Comparison of ENCODE assay signal across 8 mouse cellular contexts in genomic region chr10:79766001-79766507, GRCm38 (mm10). TPM values are rescaled to one million over a fixed set of nuclear protein-coding genes. Genes with fewer than 3 reads are reported as not detected.
DNase-seq lines count a peak whose midpoint lies in the region; ATAC-seq and TF ChIP-seq lines count a peak whose summit lies in the region.

No protein-coding gene starts in this region.

- no peak for DNase-seq in lung, adult 2 months
- DNase-seq in lung, postnatal 36 days: no peak
- DNase-seq in forebrain, embryonic 10.5 days (ENCODE audit: extremely low spot score, low spot score): peak; percentile 30
- no peak for DNase-seq in limb, embryonic 10.5 days (ENCODE audit: low spot score)
- DNase-seq in layer of hippocampus, adult 11-12 months (ENCODE audit: low spot score): no peak
- DNase-seq in thymus, postnatal 14 days: no peak
- no peak for DNase-seq in MN1 (ENCODE audit: low spot score)

- H3K4me3 ChIP-seq in lung, adult 2 months (replicated peaks; ENCODE audit: extremely low read depth, low read depth, low read length): peak overlapping the region; percentile 94
- peak overlapping the region; percentile 96 for H3K4me3 ChIP-seq in forebrain, embryonic 10.5 days
- H3K4me3 ChIP-seq in limb, embryonic 10.5 days: peak overlapping the region; percentile 97
- H3K4me3 ChIP-seq in neural tube, embryonic 15.5 days (replicated peaks): peak overlapping the region; percentile 81

- H3K36me3 ChIP-seq in forebrain, embryonic 10.5 days (replicated peaks): peaks cover 42% of the 10 kb centered on the region
- peaks cover 40% of the 10 kb centered on the region for H3K36me3 ChIP-seq in limb, embryonic 10.5 days
- peaks cover 11% of the 10 kb centered on the region for H3K36me3 ChIP-seq in neural tube, embryonic 15.5 days

- peaks cover 8% of the 10 kb centered on the region for H3K4me1 ChIP-seq in lung, adult 2 months (ENCODE audit: control insufficient read depth, insufficient read depth, low read length)
- peaks cover 55% of the 10 kb centered on the region for H3K4me1 ChIP-seq in forebrain, embryonic 10.5 days
- H3K4me1 ChIP-seq in limb, embryonic 10.5 days: peaks cover 46% of the 10 kb centered on the region
- H3K4me1 ChIP-seq in neural tube, embryonic 15.5 days: peaks cover 46% of the 10 kb centered on the region

- peak overlapping the region; percentile 98 for H3K27ac ChIP-seq in forebrain, embryonic 10.5 days
- H3K27ac ChIP-seq in limb, embryonic 10.5 days: peak overlapping the region; percentile 96
- H3K27ac ChIP-seq in neural tube, embryonic 15.5 days (replicated peaks): peak overlapping the region; percentile 93

- peak overlapping the region; percentile 92 for H3K4me2 ChIP-seq in neural tube, embryonic 15.5 days

- H3K9me3 ChIP-seq in forebrain, embryonic 10.5 days: no peaks in the 10 kb centered on the region
- H3K9me3 ChIP-seq in limb, embryonic 10.5 days (replicated peaks): no peaks in the 10 kb centered on the region
- H3K9me3 ChIP-seq in neural tube, embryonic 15.5 days (replicated peaks): no peaks in the 10 kb centered on the region

- no peak for TF ChIP-seq POLR2A in lung, adult 2 months (IDR thresholded peaks at IDR 0.05; ENCODE audit: borderline replicate concordance, extremely low read depth, low read depth, low read length)

- TF ChIP-seq CTCF in lung, adult 2 months (IDR thresholded peaks at IDR 0.05; ENCODE audit: insufficient read depth, low read length): no peak

- peaks cover 7% of the 10 kb centered on the region for H3K27me3 ChIP-seq in forebrain, embryonic 10.5 days (ENCODE audit: poor library complexity, severe bottlenecking)
- 0 out of 2 replicates have a peak, but pooled peaks cover 9% of the 10 kb centered on the region for H3K27me3 ChIP-seq in limb, embryonic 10.5 days (ENCODE audit: low read depth, poor library complexity, severe bottlenecking)
- H3K27me3 ChIP-seq in neural tube, embryonic 15.5 days (replicated peaks): 0 out of 2 replicates have a peak, but pooled peaks cover 4% of the 10 kb centered on the region

- H3K9ac ChIP-seq in neural tube, embryonic 15.5 days (replicated peaks): peak overlapping the region; percentile 97

- 5% methylated on average over 16 of the region's 16 CpGs for WGBS in lung, adult 2 months
- WGBS in forebrain, embryonic 10.5 days: 11% methylated on average over 16 of the region's 16 CpGs
- WGBS in limb, embryonic 10.5 days: 12% methylated on average over 16 of the region's 16 CpGs
- WGBS in neural tube, embryonic 15.5 days: 11% methylated on average over 16 of the region's 16 CpGs

- no peak; the same call in 1 of the 2 replicates for ATAC-seq in neural tube, embryonic 15.5 days (ENCODE audit: low FRiP score)

RNA-seq across cellular contexts. Expression of gene Rnf126, which starts 0.7 kb away (rescaled TPM):
- polyA plus RNA-seq in lung, adult 2 months (2012; rRNA removed): 103 and 134 TPM in 2 replicates
- 92.4 and 113 TPM in 2 replicates for polyA plus RNA-seq in forebrain, embryonic 10.5 days (2016; fragmentation: Nextera tagmentation; extraction: Ambion mirVana)
- polyA plus RNA-seq in limb, embryonic 10.5 days (2016; fragmentation: Nextera tagmentation; extraction: Ambion mirVana): 141 and 151 TPM in 2 replicates
- 108 and 110 TPM in 2 replicates for polyA plus RNA-seq in neural tube, embryonic 15.5 days (2015; fragmentation: Nextera tagmentation; extraction: Ambion mirVana)

RNA-seq across cellular contexts. Expression of gene Fstl3, which starts 11.0 kb away (rescaled TPM):
- polyA plus RNA-seq in lung, adult 2 months (2012; rRNA removed): 65.8 and 72.7 TPM in 2 replicates
- 1.1 and 1.5 TPM in 2 replicates for polyA plus RNA-seq in forebrain, embryonic 10.5 days (2016; fragmentation: Nextera tagmentation; extraction: Ambion mirVana)
- 1.8 and 2.3 TPM in 2 replicates for polyA plus RNA-seq in limb, embryonic 10.5 days (2016; fragmentation: Nextera tagmentation; extraction: Ambion mirVana)
- 2.6 and 4.5 TPM in 2 replicates for polyA plus RNA-seq in neural tube, embryonic 15.5 days (2015; fragmentation: Nextera tagmentation; extraction: Ambion mirVana)

RNA-seq across cellular contexts. Expression of gene Fgf22, which starts 11.2 kb away (rescaled TPM):
- 0.10 and 1.0 TPM in 2 replicates for polyA plus RNA-seq in lung, adult 2 months (2012; rRNA removed)
- 0.36 and 0.64 TPM in 2 replicates for polyA plus RNA-seq in forebrain, embryonic 10.5 days (2016; fragmentation: Nextera tagmentation; extraction: Ambion mirVana)
- polyA plus RNA-seq in limb, embryonic 10.5 days (2016; fragmentation: Nextera tagmentation; extraction: Ambion mirVana): 0.28 and 0.65 TPM in 2 replicates
- polyA plus RNA-seq in neural tube, embryonic 15.5 days (2015; fragmentation: Nextera tagmentation; extraction: Ambion mirVana): 2.7 and 3.4 TPM in 2 replicates

RNA-seq across cellular contexts. Expression of gene Polrmt, which starts 19.7 kb away (rescaled TPM):
- 42.0 and 46.2 TPM in 2 replicates for polyA plus RNA-seq in lung, adult 2 months (2012; rRNA removed)
- polyA plus RNA-seq in forebrain, embryonic 10.5 days (2016; fragmentation: Nextera tagmentation; extraction: Ambion mirVana): 50.9 and 52.9 TPM in 2 replicates
- 58.6 and 61.2 TPM in 2 replicates for polyA plus RNA-seq in limb, embryonic 10.5 days (2016; fragmentation: Nextera tagmentation; extraction: Ambion mirVana)
- 43.4 TPM in 2 replicates for polyA plus RNA-seq in neural tube, embryonic 15.5 days (2015; fragmentation: Nextera tagmentation; extraction: Ambion mirVana)

RNA-seq across cellular contexts. Expression of gene Prss57, which starts 24.7 kb away (rescaled TPM):
- 0.20 TPM in 1 of 2 replicates, not detected in the other for polyA plus RNA-seq in lung, adult 2 months (2012; rRNA removed)
- not detected in 2 replicates for polyA plus RNA-seq in forebrain, embryonic 10.5 days (2016; fragmentation: Nextera tagmentation; extraction: Ambion mirVana)
- 0.19 TPM in 1 of 2 replicates, not detected in the other for polyA plus RNA-seq in limb, embryonic 10.5 days (2016; fragmentation: Nextera tagmentation; extraction: Ambion mirVana)
- polyA plus RNA-seq in neural tube, embryonic 15.5 days (2015; fragmentation: Nextera tagmentation; extraction: Ambion mirVana): 0.14 and 10.2 TPM in 2 replicates

Comparison
In these comparisons a context has a peak if more than half of its experiments do, and no peak if none do; other contexts are left out.
1. RNA of gene Fstl3, which starts 11.0 kb away (polyA plus RNA-seq): 65.8 to 72.7 TPM in lung, adult 2 months; 2.6 to 4.5 TPM in neural tube, embryonic 15.5 days, 1.8 to 2.3 TPM in limb, embryonic 10.5 days and 1.1 to 1.5 TPM in forebrain, embryonic 10.5 days; every median in the first group is over 10 times any median in the second.
2. Peak in every context shown above with its lines, with median percentiles within 50 percentile points of each other: H3K4me3 ChIP-seq and H3K27ac ChIP-seq.